Mouse (Mus musculus): ENCODE results near the gene Hsd17b11. TPM values are rescaled to one million over a fixed set of nuclear protein-coding genes. Genes with fewer than 3 reads are reported as not detected.
"Not testable (repeated sequence)": the region's sequence is repeated elsewhere in the genome, so short reads cannot be mapped to it uniquely, and the experiment has no call there.

Gene Hsd17b11
- polyA plus RNA-seq, 1 experiment, result 41.4 TPM

DNA sequence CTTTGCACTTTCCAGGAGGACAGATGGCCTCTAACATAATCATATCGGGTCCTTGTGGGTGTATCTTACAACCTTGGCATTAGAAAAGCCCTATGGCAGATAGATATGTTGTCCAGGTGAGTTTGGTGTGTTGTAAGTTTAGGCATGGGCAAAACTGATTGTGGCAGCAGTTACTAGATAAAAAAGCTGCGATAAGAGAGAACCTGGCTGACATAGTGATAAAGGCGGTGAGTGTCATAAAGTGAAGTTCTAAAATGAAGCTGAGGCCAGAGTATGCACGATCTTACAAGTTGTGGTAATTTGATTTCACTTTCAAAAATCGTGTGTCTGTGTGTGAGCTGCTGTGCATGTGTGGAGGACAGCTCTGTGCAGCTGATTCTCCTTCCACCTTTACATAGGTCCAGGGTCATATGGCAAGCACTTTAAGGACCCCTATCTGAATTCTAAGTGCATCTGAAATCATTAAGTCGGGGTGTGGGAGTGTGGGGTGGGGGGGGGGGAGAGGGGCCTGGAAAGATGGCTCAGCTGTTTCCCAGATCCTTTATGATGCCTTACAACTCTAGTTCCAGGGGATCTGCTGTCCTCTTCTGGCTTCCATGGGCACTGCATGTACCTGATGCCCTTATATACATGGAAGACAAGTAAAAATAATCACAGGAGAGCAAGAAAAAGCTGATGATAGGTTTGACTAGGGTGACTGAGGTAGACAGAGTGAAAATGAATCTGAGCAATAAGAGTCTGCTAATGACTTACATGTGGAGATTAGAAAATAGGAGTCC is 17.6 kb upstream of the Hsd17b11 start:
- Histone ChIP-seq H3K27ac (ENCODE audit: insufficient read depth, low read length) (no peak overlapping the region), H3K4me3 (ENCODE audit: insufficient read depth, low read length) (no peak overlapping the region)
- TF ChIP-seq CTCF (IDR thresholded peaks at IDR 0.05; ENCODE audit: extremely low read depth, insufficient read depth, low read length), result peak; percentile 92
- TF ChIP-seq POLR2A (IDR thresholded peaks at IDR 0.05; ENCODE audit: extremely low read depth, insufficient read depth, low read length), result no peak

GRCm38 (mm10) chr5:104036686-104037085 is 15.0 kb upstream of the Hsd17b11 start:
- no peak overlapping the region for H3K27ac ChIP-seq (ENCODE audit: insufficient read depth, low read length)
- no peak for TF ChIP-seq POLR2A (IDR thresholded peaks at IDR 0.05; ENCODE audit: extremely low read depth, insufficient read depth, low read length)
- no peak for TF ChIP-seq CTCF (IDR thresholded peaks at IDR 0.05; ENCODE audit: extremely low read depth, insufficient read depth, low read length)
- H3K4me1 ChIP-seq (ENCODE audit: control insufficient read depth, insufficient read depth, low read length), result no peaks in the 10 kb centered on the region
- no peak overlapping the region for H3K4me3 ChIP-seq (ENCODE audit: insufficient read depth, low read length)

More for the DNA sequence above, 17.6 kb upstream of the Hsd17b11 start:
- peaks cover 3% of the 10 kb centered on the region; the same call in 1 of the 2 replicates for H3K4me1 ChIP-seq (ENCODE audit: control insufficient read depth, insufficient read depth, low read length)

- Histone ChIP-seq H3K27ac (ENCODE audit: insufficient read depth, low read length) (no peak overlapping the region), H3K4me1 (ENCODE audit: control insufficient read depth, insufficient read depth, low read length) (no peaks in the 10 kb centered on the region), H3K4me3 (ENCODE audit: insufficient read depth, low read length) (no peak overlapping the region)
- TF ChIP-seq POLR2A (IDR thresholded peaks at IDR 0.05; ENCODE audit: extremely low read depth, insufficient read depth, low read length), result no peak
- TF ChIP-seq CTCF (IDR thresholded peaks at IDR 0.05; ENCODE audit: extremely low read depth, insufficient read depth, low read length), result no peak
Observed at GRCm38 (mm10) chr5:104035824-104036223, 14.1 kb upstream of the Hsd17b11 start.

DNA sequence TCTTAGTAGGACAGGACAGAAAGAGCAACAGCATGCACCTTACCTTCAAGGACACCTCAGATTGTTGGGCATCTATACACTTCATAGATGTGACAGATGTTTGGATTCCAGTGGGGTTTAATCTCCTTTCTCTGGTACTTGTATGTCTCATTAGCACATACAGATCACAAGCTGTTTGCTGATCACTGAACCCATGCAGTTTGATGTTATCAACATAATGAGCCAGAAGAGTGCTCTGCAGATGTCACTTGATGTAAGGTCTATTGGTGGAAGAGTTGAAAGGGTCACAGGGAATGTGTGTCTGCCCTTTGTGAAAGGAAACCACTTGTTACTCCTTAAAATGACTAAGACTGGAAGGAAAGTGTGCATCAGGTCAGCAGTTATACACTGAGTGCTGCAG is 13.3 kb upstream of the Hsd17b11 start:
- Histone ChIP-seq H3K27ac (ENCODE audit: insufficient read depth, low read length) (no peak overlapping the region), H3K4me1 (ENCODE audit: control insufficient read depth, insufficient read depth, low read length) (no peaks in the 10 kb centered on the region), H3K4me3 (ENCODE audit: insufficient read depth, low read length) (no peak overlapping the region)
- no peak for TF ChIP-seq POLR2A (IDR thresholded peaks at IDR 0.05; ENCODE audit: extremely low read depth, insufficient read depth, low read length)
- TF ChIP-seq CTCF (IDR thresholded peaks at IDR 0.05; ENCODE audit: extremely low read depth, insufficient read depth, low read length), result no peak

DNA sequence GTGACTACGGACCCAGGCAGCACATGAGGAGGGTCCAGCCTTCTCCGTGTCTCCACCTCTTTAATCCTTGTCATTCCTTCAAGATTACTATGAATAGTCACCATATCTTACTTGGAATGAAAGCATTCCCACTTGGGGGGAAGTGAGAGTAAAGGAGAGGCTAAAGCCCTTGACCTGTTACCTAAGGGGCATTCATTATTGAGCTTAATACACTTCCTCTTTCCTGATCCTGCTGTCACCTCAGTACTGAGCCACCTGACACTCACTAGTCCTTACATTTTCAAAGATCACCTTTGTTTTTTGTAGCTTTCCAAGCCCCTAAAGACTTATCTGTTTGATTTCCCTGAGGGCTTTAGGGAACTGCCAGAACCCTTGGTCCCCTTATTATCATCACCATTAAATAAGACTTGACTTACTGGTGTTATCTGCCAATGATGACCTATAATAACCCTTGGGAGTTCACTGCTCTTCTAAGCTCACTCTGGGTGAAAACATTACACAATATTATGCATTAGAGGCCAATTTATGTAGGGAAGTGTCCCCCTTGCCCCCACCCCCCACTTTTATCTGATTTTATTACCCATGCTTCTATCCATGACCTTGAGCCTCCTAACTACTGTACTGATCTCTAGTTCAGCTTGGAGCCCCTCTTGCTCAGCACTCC is 10.8 kb upstream of the Hsd17b11 start:
- H3K4me3 ChIP-seq (ENCODE audit: insufficient read depth, low read length), result no peak overlapping the region
- TF ChIP-seq CTCF (IDR thresholded peaks at IDR 0.05; ENCODE audit: extremely low read depth, insufficient read depth, low read length), result no peak
- no peak for TF ChIP-seq POLR2A (IDR thresholded peaks at IDR 0.05; ENCODE audit: extremely low read depth, insufficient read depth, low read length)
- no peak overlapping the region for H3K27ac ChIP-seq (ENCODE audit: insufficient read depth, low read length)
- H3K4me1 ChIP-seq (ENCODE audit: control insufficient read depth, insufficient read depth, low read length), result no peaks in the 10 kb centered on the region

- H3K4me3 ChIP-seq (ENCODE audit: insufficient read depth, low read length), result no peak overlapping the region
- peaks cover 3% of the 10 kb centered on the region; the same call in 1 of the 2 replicates for H3K4me1 ChIP-seq (ENCODE audit: control insufficient read depth, insufficient read depth, low read length)
- no peak for TF ChIP-seq CTCF (IDR thresholded peaks at IDR 0.05; ENCODE audit: extremely low read depth, insufficient read depth, low read length)
- TF ChIP-seq POLR2A (IDR thresholded peaks at IDR 0.05; ENCODE audit: extremely low read depth, insufficient read depth, low read length), result no peak
- H3K27ac ChIP-seq (ENCODE audit: insufficient read depth, low read length), result no peak overlapping the region
Observed at GRCm38 (mm10) chr5:104025245-104025854, 3.6 kb upstream of the Hsd17b11 start.

DNA sequence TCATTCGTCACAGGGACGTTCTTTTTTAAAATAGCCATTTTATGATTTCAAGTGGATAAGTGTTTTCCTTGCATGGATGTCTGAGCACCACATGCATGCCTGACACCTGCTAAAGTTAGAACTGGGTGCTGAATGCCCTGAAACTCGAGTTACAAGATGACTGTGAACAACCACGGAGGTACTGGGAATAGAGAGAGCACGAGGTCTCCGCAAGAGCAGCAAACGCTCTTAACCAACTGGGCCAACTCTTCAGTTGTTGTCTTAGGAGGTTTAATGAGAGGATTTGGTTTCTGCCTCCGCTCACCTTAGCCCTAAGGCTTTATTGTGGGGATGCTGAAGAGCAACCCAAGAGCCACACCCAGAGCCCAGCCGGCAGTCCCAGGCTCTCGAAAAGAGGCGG is 3.0 kb upstream of the Hsd17b11 start:
- peaks cover 3% of the 10 kb centered on the region; the same call in 1 of the 2 replicates for H3K4me1 ChIP-seq (ENCODE audit: control insufficient read depth, insufficient read depth, low read length)
- no peak overlapping the region for H3K4me3 ChIP-seq (ENCODE audit: insufficient read depth, low read length)
- TF ChIP-seq CTCF (IDR thresholded peaks at IDR 0.05; ENCODE audit: extremely low read depth, insufficient read depth, low read length) (no peak), POLR2A (IDR thresholded peaks at IDR 0.05; ENCODE audit: extremely low read depth, insufficient read depth, low read length) (no peak)
- no peak overlapping the region for H3K27ac ChIP-seq (ENCODE audit: insufficient read depth, low read length)

- not testable (repeated sequence) for H3K4me1 ChIP-seq (ENCODE audit: control insufficient read depth, insufficient read depth, low read length); H3K4me3 ChIP-seq (ENCODE audit: insufficient read depth, low read length); H3K27ac ChIP-seq (ENCODE audit: insufficient read depth, low read length)
Observed at GRCm38 (mm10) chr5:104024193-104024592, 2.5 kb upstream of the Hsd17b11 start.

GRCm38 (mm10) chr5:104023289-104024020 is 1.7 kb upstream of the Hsd17b11 start:
- H3K4me1 ChIP-seq (ENCODE audit: control insufficient read depth, insufficient read depth, low read length), result peaks cover 3% of the 10 kb centered on the region; the same call in 1 of the 2 replicates
- TF ChIP-seq POLR2A (IDR thresholded peaks at IDR 0.05; ENCODE audit: extremely low read depth, insufficient read depth, low read length) (no peak), CTCF (IDR thresholded peaks at IDR 0.05; ENCODE audit: extremely low read depth, insufficient read depth, low read length) (no peak)
- no peak overlapping the region for H3K4me3 ChIP-seq (ENCODE audit: insufficient read depth, low read length)
- H3K27ac ChIP-seq (ENCODE audit: insufficient read depth, low read length), result no peak overlapping the region
